Mouse (Mus musculus): ENCODE measurements around the gene Galnt15. TPM values are rescaled to one million over a fixed set of nuclear protein-coding genes. Genes with fewer than 3 reads are reported as not detected.

Gene Galnt15
- total and polyA plus RNA-seq, 3 experiments: not detected

- dilution Hi-C loops (cut with MboI; ENCODE audit: extremely low pct_ligation_motif_present, extremely low pct_unique_long_range_greater_than_20kb, low sequenced_read_pairs) (no loop called here), in situ Hi-C loops (cut with MboI; ENCODE audit: low pct_ligation_motif_present, low pct_unique_long_range_greater_than_20kb, low sequenced_read_pairs) (loop anchor here (25.0 kb wide), 1 partner anchor 215 kb away; no protein-coding TSS in a partner anchor)
- no peak overlapping the region for H3K4me2 ChIP-seq (ENCODE audit: insufficient read depth, low read depth, poor library complexity, severe bottlenecking)
- H3K4me3 ChIP-seq (replicated peaks in 1 of 3; ENCODE audit: low read depth in 2 of 3, low read length in 2 of 3, poor library complexity in 1 of 3): no peak overlapping the region
- no peaks in the 10 kb centered on the region for H3K27me3 ChIP-seq (replicated peaks)
- H3K36me3 ChIP-seq (replicated peaks in 1 of 2; ENCODE audit: control insufficient read depth in 1 of 2, insufficient read depth in 1 of 2, low read length in 1 of 2): no peaks in the 10 kb centered on the region
- DNase-seq (ENCODE audit: extremely low read depth): no peak
- no peaks in the 10 kb centered on the region for H3K79me2 ChIP-seq (replicated peaks; ENCODE audit: control insufficient read depth, extremely low read depth, insufficient read depth, poor library complexity, severe bottlenecking)
- H3K9ac ChIP-seq (ENCODE audit: insufficient read depth, low read depth): no peak overlapping the region
- H3K9me3 ChIP-seq (replicated peaks; ENCODE audit: low read length): no peaks in the 10 kb centered on the region
- TF ChIP-seq RCOR1 (conservative IDR thresholded peaks at IDR 0.05; ENCODE audit: low read depth, low read length): no peak
- TF ChIP-seq POLR2A (IDR thresholded peaks at IDR 0.05; ENCODE audit: low read depth, low read length): no peak
- TF ChIP-seq GABPA (IDR thresholded peaks at IDR 0.05; ENCODE audit: insufficient replicate concordance, low read depth, low read length): no peak
- TF ChIP-seq MYC (IDR thresholded peaks at IDR 0.05; ENCODE audit: low read depth, low read length): no peak
- no peak for TF ChIP-seq BHLHE40 (IDR thresholded peaks at IDR 0.05; ENCODE audit: low read depth, low read length)
- TF ChIP-seq EP300 (IDR thresholded peaks at IDR 0.05; ENCODE audit: low read length): no peak
- TF ChIP-seq JUND (conservative IDR thresholded peaks at IDR 0.05; ENCODE audit: low read depth, low read length): no peak
- no peak for TF ChIP-seq UBTF (IDR thresholded peaks at IDR 0.05; ENCODE audit: low read depth, low read length)
- no peak for TF ChIP-seq MXI1 (IDR thresholded peaks at IDR 0.05; ENCODE audit: low read depth, low read length)
- no peak for TF ChIP-seq RAD21 (IDR thresholded peaks at IDR 0.05; ENCODE audit: low read depth, low read length)
- no peak for TF ChIP-seq MAX (IDR thresholded peaks at IDR 0.05; ENCODE audit: low read length)
- no peak for TF ChIP-seq POLR2AphosphoS2 (IDR thresholded peaks at IDR 0.05; ENCODE audit: low read depth, low read length)
- TF ChIP-seq SMC3 (IDR thresholded peaks at IDR 0.05; ENCODE audit: low read depth, low read length): no peak
- no peak for TF ChIP-seq IRF4 (IDR thresholded peaks at IDR 0.05; ENCODE audit: low read depth, low read length)
- TF ChIP-seq TBP (conservative IDR thresholded peaks at IDR 0.05; ENCODE audit: low read depth, low read length): no peak
- no peak for TF ChIP-seq MEF2A (IDR thresholded peaks at IDR 0.05; ENCODE audit: borderline replicate concordance, low read depth, low read length)
- H3K4me1 ChIP-seq (ENCODE audit: control insufficient read depth in 1 of 2, insufficient read depth in 2 of 2): peaks cover 6 to 7% of the 10 kb centered on the region in 2 experiments; a peak in 3 of 4 replicates
- H3K27ac ChIP-seq (ENCODE audit: insufficient read depth, low read depth): no peak overlapping the region
Observed at GRCm38 (mm10) chr14:32027218-32027617, 1.6 kb upstream of the Galnt15 start.

GRCm38 (mm10) chr14:32029411-32029992, 713 bp downstream of the Galnt15 start:
- Histone ChIP-seq H3K79me2 (replicated peaks; ENCODE audit: control insufficient read depth, extremely low read depth, insufficient read depth, poor library complexity, severe bottlenecking) (no peaks in the 10 kb centered on the region), H3K4me2 (ENCODE audit: insufficient read depth, low read depth, poor library complexity, severe bottlenecking) (no peak overlapping the region), H3K27me3 (replicated peaks) (no peaks in the 10 kb centered on the region), H3K36me3 (replicated peaks in 1 of 2; ENCODE audit: control insufficient read depth in 1 of 2, insufficient read depth in 1 of 2, low read length in 1 of 2) (no peaks in the 10 kb centered on the region), H3K27ac (ENCODE audit: insufficient read depth, low read depth) (no peak overlapping the region), H3K4me1 (ENCODE audit: control insufficient read depth in 1 of 2, insufficient read depth in 2 of 2) (peaks cover 4 to 5% of the 10 kb centered on the region in 2 experiments; a peak in 3 of 4 replicates), H3K9me3 (replicated peaks; ENCODE audit: low read length) (no peaks in the 10 kb centered on the region), H3K4me3 (replicated peaks in 1 of 3; ENCODE audit: low read depth in 2 of 3, low read length in 2 of 3, poor library complexity in 1 of 3) (no peak overlapping the region), H3K9ac (ENCODE audit: insufficient read depth, low read depth) (no peak overlapping the region)
- DNase-seq (ENCODE audit: extremely low read depth): no peak
- in situ Hi-C loops (cut with MboI; ENCODE audit: low pct_ligation_motif_present, low pct_unique_long_range_greater_than_20kb, low sequenced_read_pairs): loop anchor here (25.0 kb wide), 1 partner anchor 217 kb away; no protein-coding TSS in a partner anchor
- TF ChIP-seq NRF1 (IDR thresholded peaks at IDR 0.05; ENCODE audit: low read depth, low read length) (no peak), POLR2A (IDR thresholded peaks at IDR 0.05; ENCODE audit: low read depth, low read length) (no peak), E2F4 (IDR thresholded peaks at IDR 0.05; ENCODE audit: insufficient replicate concordance, low read depth, low read length) (no peak), JUN (IDR thresholded peaks at IDR 0.05; ENCODE audit: insufficient read depth, low read depth, low read length) (no peak), JUND (conservative IDR thresholded peaks at IDR 0.05; ENCODE audit: low read depth, low read length) (no peak), CTCF (conservative IDR thresholded peaks at IDR 0.05 in 1 of 2, IDR thresholded peaks at IDR 0.05 in 1 of 2; ENCODE audit: low read depth in 2 of 2, low read length in 2 of 2) (no peak), USF1 (IDR thresholded peaks at IDR 0.05; ENCODE audit: low read depth, low read length) (no peak), IRF4 (IDR thresholded peaks at IDR 0.05; ENCODE audit: low read depth, low read length) (no peak), RCOR1 (conservative IDR thresholded peaks at IDR 0.05; ENCODE audit: low read depth, low read length) (no peak), MAZ (IDR thresholded peaks at IDR 0.05; ENCODE audit: low read depth, low read length) (no peak)
- dilution Hi-C loops (cut with MboI; ENCODE audit: extremely low pct_ligation_motif_present, extremely low pct_unique_long_range_greater_than_20kb, low sequenced_read_pairs): no loop called here
